Mouse (Mus musculus) embryonic stem cell, embryonic (primary cell): ENCODE measurements around the gene Slit3.

Experiments
- CTCF ChIA-PET, 4 experiments: fragments of 300-600 bp in 2 of 4; fragments of 350-600 bp in 2 of 4; sonication (Branson Sonifier 250); formaldehyde crosslinking; loops; one replicate each; lab custom pipeline; 2022; ENCODE audit warnings: inconsistent platforms in 2 of 4; lab: Charles Lee
- POLR2A ChIA-PET, 4 experiments: fragments of 300-600 bp in 2 of 4; fragments of 350-600 bp in 2 of 4; sonication (Branson Sonifier 250); formaldehyde crosslinking; loops; one replicate each; lab custom pipeline; 2022; ENCODE audit warnings: antibody characterized with exemption in 4 of 4, inconsistent platforms in 1 of 4; lab: Charles Lee

The Slit3 gene

GRCm38 (mm10) chr11:35156676-35157075 is 35.7 kb downstream of the Slit3 start:
- ChIA-PET CTCF (no interaction called here), POLR2A (no interaction called here)

- CTCF ChIA-PET: no interaction called here
- POLR2A ChIA-PET: interaction anchor here in 2 of 4 experiments (1.0 to 1.6 kb wide), 2 partner anchors 9 to 110 kb away, joined by 3 to 5 read pairs; no protein-coding TSS in a partner anchor
Observed at GRCm38 (mm10) chr11:35160682-35161211, 39.7 kb downstream of the Slit3 start.

- ChIA-PET CTCF (no interaction called here), POLR2A (interaction anchor here in 1 of 4 experiments (0.8 kb wide), 1 partner anchor 43 kb away, joined by 3 read pairs; no protein-coding TSS in a partner anchor)
Observed at GRCm38 (mm10) chr11:35163396-35163795, 42.4 kb downstream of the Slit3 start.

GRCm38 (mm10) chr11:35167176-35167575 is 46.2 kb downstream of the Slit3 start:
- POLR2A ChIA-PET: interaction anchor here in 2 of 4 experiments (0.7 kb wide), 3 partner anchors 21 to 577 kb away, joined by 3 read pairs; no protein-coding TSS in a partner anchor
- CTCF ChIA-PET: interaction anchor here in 1 of 4 experiments (0.7 kb wide), 1 partner anchor 1145 kb away, joined by 4 read pairs; no protein-coding TSS in a partner anchor

GRCm38 (mm10) chr11:35171505-35171904 is 50.5 kb downstream of the Slit3 start:
- ChIA-PET POLR2A (interaction anchor here in 1 of 4 experiments (1.2 kb wide), 1 partner anchor 20 kb away, joined by 3 read pairs; no protein-coding TSS in a partner anchor), CTCF (no interaction called here)

GRCm38 (mm10) chr11:35177564-35177963 is 56.5 kb downstream of the Slit3 start:
- ChIA-PET POLR2A (interaction anchor here in 1 of 4 experiments (0.7 to 1.1 kb wide), 2 partner anchors 95 to 97 kb away, joined by 3 to 4 read pairs; no protein-coding TSS in a partner anchor), CTCF (interaction anchor here in 1 of 4 experiments (0.7 kb wide), 1 partner anchor 855 kb away, joined by 5 read pairs; no protein-coding TSS in a partner anchor)

- ChIA-PET CTCF (no interaction called here), POLR2A (interaction anchor here in 1 of 4 experiments (0.7 to 1.1 kb wide), 3 partner anchors 27 to 98 kb away, joined by 3 to 4 read pairs (median 3); no protein-coding TSS in a partner anchor)
Observed at GRCm38 (mm10) chr11:35178144-35178817, 57.3 kb downstream of the Slit3 start.

- ChIA-PET POLR2A (interaction anchor here in 1 of 4 experiments (0.6 kb wide), 1 partner anchor 37 kb away, joined by 7 read pairs; no protein-coding TSS in a partner anchor), CTCF (interaction anchor here in 1 of 4 experiments (0.6 kb wide), 1 partner anchor 103 kb away, joined by 3 read pairs; no protein-coding TSS in a partner anchor)
Observed at GRCm38 (mm10) chr11:35179305-35179704, 58.3 kb downstream of the Slit3 start.

- CTCF ChIA-PET: no interaction called here
- POLR2A ChIA-PET: no interaction called here
Observed at GRCm38 (mm10) chr11:35182887-35183286, 61.9 kb downstream of the Slit3 start.

- ChIA-PET CTCF (no interaction called here), POLR2A (no interaction called here)
Observed at GRCm38 (mm10) chr11:35194826-35195225, 73.8 kb downstream of the Slit3 start.

- ChIA-PET CTCF (interaction anchor here in 1 of 4 experiments (0.7 kb wide), 1 partner anchor 1354 kb away, joined by 3 read pairs; no protein-coding TSS in a partner anchor), POLR2A (no interaction called here)
Observed at GRCm38 (mm10) chr11:35196777-35197176, 75.8 kb downstream of the Slit3 start.

- POLR2A ChIA-PET: no interaction called here
- CTCF ChIA-PET: no interaction called here
Observed at GRCm38 (mm10) chr11:35198537-35199088, 77.6 kb downstream of the Slit3 start.

GRCm38 (mm10) chr11:35202332-35202731 is 81.3 kb downstream of the Slit3 start:
- POLR2A ChIA-PET: no interaction called here
- CTCF ChIA-PET: no interaction called here

GRCm38 (mm10) chr11:35203673-35204072 is 82.6 kb downstream of the Slit3 start:
- CTCF ChIA-PET: interaction anchor here in 1 of 4 experiments (0.6 kb wide), 1 partner anchor 14 kb away, joined by 3 read pairs; no protein-coding TSS in a partner anchor
- POLR2A ChIA-PET: no interaction called here

GRCm38 (mm10) chr11:35204084-35204483 is 83.1 kb downstream of the Slit3 start:
- POLR2A ChIA-PET: interaction anchor here in 1 of 4 experiments (0.7 kb wide), 1 partner anchor 35 kb away, joined by 4 read pairs; no protein-coding TSS in a partner anchor
- CTCF ChIA-PET: interaction anchor here in 1 of 4 experiments (0.6 kb wide), 1 partner anchor 15 kb away, joined by 3 read pairs; no protein-coding TSS in a partner anchor

GRCm38 (mm10) chr11:35210728-35211682 is 90.0 kb downstream of the Slit3 start:
- ChIA-PET POLR2A (no interaction called here), CTCF (interaction anchor here in 1 of 4 experiments (0.5 kb wide), 1 partner anchor 90 kb away, joined by 4 read pairs; the partner anchor contains the start of gene Slit3)

GRCm38 (mm10) chr11:35224025-35224424 is 103.0 kb downstream of the Slit3 start:
- ChIA-PET CTCF (no interaction called here), POLR2A (no interaction called here)
